Mouse (Mus musculus): Measurements from ENCODE around the gene Fdxacb1.

Gene Fdxacb1

DNA sequence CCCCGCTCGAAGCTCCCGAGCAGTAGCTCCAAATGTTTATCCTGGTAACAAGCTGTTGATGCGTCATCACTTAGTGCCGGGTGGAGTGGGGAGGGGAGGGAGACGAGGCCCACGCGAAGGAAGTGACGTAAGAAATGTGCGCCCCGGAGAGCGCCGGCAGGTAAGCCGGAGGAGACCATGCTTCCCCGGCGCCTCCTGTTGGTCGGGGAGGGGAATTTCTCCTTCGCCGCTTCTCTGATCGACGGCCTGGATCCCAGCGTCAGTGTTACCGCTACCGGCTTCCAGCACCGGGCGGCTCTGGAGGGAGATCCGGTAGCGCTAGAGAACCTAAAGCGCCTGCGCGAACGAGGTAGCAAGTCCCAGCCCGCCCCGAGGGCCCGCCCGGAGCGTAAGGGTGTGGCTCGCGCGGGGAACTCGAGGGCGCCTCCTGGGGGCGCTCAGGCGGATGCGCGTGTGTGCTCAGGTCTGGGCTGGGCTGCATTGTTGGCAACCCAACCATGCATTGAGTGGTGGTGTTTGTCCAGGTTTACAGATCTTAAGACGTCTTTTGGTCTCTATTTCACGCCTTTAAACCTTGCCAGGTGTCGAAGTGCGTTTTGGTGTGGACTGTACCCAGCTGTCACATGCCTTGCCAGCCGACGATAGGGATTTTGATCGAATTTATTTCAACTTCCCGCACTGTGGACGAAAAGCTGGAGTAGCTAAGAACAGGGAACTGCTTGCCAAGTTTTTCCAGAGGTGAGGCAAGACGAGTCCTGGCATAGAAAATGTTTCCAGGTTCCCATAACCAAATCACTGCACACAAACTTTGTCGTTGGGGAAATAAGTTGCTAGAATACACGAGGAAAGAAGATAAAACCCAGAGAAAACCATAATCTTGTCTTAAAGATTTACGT is at the start of gene Fdxacb1:
Gene Fdxacb1, plus strand, starts transcription at position 130 of the 896 bp plus-strand sequence.
- DNase-seq (ENCODE audit: low spot score) = peak; percentile 98

DNA sequence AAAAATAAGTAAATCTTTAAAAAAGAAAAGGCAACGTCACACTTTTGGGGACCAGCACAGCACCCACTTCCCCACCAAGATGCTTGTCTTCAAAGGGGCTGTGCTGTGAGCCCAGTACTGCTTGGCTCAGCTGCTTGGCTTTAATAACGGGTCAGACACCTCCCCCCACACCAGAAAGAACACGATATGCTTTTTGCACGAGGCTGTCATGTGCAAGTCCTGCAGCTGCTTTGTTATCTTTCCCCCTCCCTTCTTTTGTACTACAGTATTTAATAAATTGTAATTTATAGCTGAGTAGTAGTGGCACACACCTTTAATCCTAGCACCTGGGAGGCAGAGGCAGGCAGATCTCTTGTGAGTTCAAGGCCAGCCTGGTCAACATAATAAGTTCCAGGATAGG is 49.2 kb upstream of the Fdxacb1 start:
- DNase-seq (ENCODE audit: low spot score) = no peak

DNA sequence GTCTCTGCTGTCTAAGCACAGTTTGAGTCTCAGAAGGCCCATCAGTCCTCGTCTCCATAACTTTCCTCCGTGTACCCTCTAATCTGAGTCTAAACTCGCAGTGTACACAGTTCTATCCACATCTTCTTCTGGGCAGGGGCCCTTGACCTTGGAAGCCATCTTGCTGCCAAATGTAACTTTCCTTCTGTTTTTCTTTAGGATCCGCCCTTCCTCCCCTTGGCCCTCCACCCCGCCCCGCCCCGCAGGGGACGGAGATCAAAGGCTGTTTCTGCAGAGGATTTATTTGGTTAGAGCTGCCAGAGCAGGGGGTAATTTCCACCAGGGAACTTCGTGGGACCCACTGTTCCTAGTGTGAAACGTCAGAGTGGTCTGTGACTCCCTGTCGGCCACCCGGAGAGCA is 47.0 kb upstream of the Fdxacb1 start:
- no peak for DNase-seq (ENCODE audit: low spot score)

- DNase-seq (ENCODE audit: low spot score) = no peak
Measured at GRCm38 (mm10) chr9:50722451-50722911, 45.6 kb upstream of the Fdxacb1 start.

GRCm38 (mm10) chr9:50723406-50723805 is 44.6 kb upstream of the Fdxacb1 start:
- no peak for DNase-seq (ENCODE audit: low spot score)

GRCm38 (mm10) chr9:50724147-50724546 is 43.9 kb upstream of the Fdxacb1 start:
- no peak for DNase-seq (ENCODE audit: low spot score)

- DNase-seq (ENCODE audit: low spot score) = no peak
Measured at GRCm38 (mm10) chr9:50724661-50725330, 43.2 kb upstream of the Fdxacb1 start.

GRCm38 (mm10) chr9:50725921-50726590 is 42.0 kb upstream of the Fdxacb1 start:
- DNase-seq (ENCODE audit: low spot score) = no peak

- no peak for DNase-seq (ENCODE audit: low spot score)
Measured at GRCm38 (mm10) chr9:50727171-50727924, 40.7 kb upstream of the Fdxacb1 start.

DNA sequence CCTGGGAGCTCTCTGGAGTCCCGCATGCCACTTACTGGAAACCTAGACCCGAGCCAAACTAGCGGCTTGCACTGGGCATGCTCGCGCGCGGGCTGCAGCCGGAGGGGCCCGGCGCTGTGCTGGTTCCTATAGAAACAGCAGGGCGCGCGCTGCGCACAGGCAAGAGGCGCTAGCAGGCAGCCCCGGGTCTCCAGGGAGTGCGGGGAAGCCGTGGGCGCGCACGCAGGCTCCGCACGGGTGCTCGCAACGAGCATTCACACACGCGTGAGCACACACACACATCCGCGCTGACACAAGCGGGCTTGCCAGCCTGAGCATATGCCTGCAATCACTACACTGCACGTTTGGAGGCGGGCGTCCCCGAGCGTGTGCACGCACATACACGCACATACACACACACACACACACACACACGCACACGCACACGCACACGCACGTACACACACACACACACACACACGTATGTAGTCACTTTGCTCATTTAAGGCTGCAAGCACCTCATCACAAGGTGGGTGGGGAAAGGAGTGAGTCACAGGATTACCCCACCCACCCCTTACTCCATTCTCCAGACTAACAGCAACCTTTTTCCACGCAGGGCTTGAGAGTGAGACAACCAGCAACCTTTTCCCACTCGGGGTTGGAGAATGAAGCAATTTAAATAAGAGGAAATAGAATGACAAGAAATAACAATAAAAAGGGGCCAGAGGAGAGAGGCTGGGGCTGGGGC is 39.9 kb upstream of the Fdxacb1 start:
- DNase-seq (ENCODE audit: low spot score) = peak; percentile 18

GRCm38 (mm10) chr9:50729600-50729999 is 38.4 kb upstream of the Fdxacb1 start:
- DNase-seq (ENCODE audit: low spot score) = no peak

GRCm38 (mm10) chr9:50732560-50732959 is 35.5 kb upstream of the Fdxacb1 start:
- DNase-seq (ENCODE audit: low spot score) = no peak

- no peak for DNase-seq (ENCODE audit: low spot score)
Measured at GRCm38 (mm10) chr9:50734989-50735388, 33.0 kb upstream of the Fdxacb1 start.

DNA sequence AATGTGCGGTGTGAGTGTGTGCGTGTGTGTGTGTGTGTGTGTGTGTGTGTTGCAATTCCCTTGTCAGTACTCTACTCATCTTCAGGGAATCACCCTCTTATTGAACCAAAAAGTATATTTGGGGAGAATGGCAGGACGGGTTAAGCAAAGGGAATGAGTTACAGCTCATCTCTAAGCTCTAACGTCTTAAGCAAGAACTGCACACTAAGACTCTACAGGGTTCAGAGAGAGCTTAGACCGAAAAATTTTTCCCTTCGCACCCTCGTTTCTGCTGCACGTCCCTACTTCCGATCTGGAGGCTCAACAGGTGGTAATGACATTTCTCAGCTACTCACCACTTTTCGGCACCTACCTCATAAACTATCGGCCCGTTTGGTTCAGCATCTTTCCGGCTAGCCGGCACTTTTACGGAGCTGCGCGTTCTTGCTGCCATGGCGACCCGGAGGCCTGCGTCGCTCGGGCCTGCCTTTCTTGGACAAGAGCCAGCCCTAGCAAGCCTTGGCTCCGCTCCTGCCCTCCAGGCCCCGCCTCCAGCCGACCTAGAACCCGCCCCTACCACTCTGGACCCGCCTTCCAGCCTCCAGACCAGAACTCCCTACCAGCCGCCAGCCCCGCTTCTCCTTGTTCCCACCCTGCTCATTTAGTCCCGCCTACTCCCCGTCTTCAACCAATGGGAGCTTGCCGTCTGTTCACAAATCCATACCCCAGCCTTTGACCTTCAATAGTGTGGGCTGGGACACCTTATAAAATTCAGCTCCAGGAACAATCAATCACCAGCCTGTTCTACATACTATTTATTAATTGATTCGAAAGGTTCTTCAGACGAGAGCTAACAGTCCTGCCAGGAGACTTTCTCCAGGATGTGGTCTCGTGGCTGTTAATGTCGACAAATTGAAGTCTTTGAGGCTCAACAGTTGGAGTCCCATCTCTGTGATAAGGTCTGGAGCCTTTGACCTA is 28.8 kb upstream of the Fdxacb1 start, which contains the start of gene Dixdc1:
Gene Dixdc1, minus strand, starts transcription at position 604 of the 957 bp plus-strand sequence.
- peak; percentile 81 for DNase-seq (ENCODE audit: low spot score)

DNA sequence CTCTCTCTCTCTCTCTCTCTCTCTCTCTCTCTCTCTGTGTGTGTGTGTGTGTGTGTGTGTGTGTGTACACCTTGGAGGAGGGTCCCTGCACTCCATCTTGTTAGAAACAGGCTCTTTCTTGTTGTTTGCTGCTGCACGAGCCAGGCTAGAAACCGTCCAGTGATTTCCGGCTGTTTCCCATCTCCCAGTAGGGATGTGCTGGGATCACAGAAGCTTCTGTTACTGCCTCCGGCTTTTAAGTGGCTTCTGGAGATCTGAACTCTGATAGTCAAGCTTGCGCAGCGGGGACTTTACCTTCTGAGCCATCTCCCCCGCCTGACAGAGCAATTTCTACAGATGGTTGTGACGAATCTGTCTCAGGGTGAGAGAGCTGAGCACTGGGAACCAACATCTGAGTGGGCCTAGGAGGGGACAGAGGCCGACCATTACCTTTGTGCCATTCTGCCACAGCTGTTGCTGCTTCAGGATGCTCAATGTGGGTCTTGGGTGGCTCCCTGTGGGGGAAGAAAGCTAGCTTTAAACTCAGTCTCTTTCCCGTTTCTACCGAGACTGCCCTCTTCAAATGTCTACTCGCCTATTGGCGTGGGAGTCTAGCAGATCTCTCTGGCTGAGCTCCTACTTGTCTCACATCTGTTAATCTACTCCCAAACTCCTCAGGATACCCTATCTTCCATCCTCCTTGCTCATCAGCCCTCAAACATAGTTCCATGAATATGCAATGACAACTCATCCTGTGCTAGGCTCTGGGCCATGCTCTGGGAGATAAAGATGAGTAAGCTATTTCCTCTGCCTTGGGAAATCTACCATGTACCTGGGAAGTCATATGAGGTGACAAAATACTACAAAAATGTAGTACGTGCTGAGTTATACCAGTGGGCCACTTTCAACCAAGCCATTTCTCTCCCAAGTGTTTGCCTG is 26.9 kb upstream of the Fdxacb1 start:
- no peak for DNase-seq (ENCODE audit: low spot score)

DNA sequence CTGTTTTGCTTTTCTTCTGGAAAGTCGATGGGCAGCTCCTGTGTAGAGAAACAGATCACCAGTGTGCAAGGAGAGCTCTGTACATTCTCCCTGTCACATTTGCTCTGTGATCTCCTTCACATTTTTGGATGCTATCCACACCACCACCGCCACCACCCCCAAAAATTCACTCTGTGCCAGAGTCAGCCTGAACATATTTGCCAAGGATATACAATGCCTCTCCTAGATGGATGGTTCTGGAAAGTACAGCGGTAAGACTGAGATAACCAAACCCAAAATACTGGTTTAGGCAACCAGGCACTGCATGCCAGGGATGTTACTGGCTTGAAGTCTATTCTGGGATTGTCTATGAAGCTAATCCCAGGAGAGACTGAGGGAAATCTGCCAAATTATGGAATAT is 25.8 kb upstream of the Fdxacb1 start:
- DNase-seq (ENCODE audit: low spot score) = no peak

GRCm38 (mm10) chr9:50742744-50743143 is 25.3 kb upstream of the Fdxacb1 start:
- DNase-seq (ENCODE audit: low spot score) = no peak

- DNase-seq (ENCODE audit: low spot score) = no peak
Measured at GRCm38 (mm10) chr9:50745806-50746205, 22.2 kb upstream of the Fdxacb1 start.

DNA sequence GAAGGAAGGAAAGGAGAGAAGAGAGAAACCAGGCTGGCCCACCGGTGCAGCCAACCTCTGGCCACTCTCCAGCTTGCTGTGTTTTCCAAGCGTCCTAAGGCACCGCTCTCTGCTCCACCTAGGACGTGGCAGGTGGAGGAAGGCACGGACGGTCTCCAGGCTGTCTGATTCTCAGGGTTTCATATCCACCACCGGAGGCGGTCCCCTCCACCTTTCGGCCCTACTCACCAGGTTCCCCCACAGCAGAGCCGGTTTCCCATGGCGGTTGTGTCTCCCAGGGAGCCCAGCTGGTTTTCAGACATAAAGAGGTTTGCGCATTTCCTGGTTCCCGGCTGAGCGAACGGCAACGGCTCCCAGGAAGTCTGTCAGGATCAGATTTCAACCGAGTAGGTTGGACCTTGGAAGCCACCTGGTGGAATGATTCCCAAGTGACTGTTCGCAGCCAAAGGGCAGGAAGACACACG is 21.8 kb upstream of the Fdxacb1 start, which contains the start of gene 2310030G06Rik:
Gene 2310030G06Rik, minus strand, starts transcription at position 323 of the 464 bp plus-strand sequence.
- no peak for DNase-seq (ENCODE audit: low spot score)

All from T-cell, adult 2 months (primary cell).